Mouse (Mus musculus) naive thymus-derived CD4-positive, alpha-beta T cell, adult 2 months (primary cell): ENCODE measurements around the gene Myo1e.
A peak's percentile ranks its signal among the peaks of the same experiment; 100 is the strongest.

ENCODE experiments used
- DNase-seq: peaks from one replicate; pipeline ENCODE4 v3.0.0-alpha.2; 2011; ENCODE audit warnings: low read depth

Gene Myo1e

GRCm38 (mm10) chr9:70283151-70283550 is 76.0 kb downstream of the Myo1e start:
- DNase-seq, result no peak

DNA sequence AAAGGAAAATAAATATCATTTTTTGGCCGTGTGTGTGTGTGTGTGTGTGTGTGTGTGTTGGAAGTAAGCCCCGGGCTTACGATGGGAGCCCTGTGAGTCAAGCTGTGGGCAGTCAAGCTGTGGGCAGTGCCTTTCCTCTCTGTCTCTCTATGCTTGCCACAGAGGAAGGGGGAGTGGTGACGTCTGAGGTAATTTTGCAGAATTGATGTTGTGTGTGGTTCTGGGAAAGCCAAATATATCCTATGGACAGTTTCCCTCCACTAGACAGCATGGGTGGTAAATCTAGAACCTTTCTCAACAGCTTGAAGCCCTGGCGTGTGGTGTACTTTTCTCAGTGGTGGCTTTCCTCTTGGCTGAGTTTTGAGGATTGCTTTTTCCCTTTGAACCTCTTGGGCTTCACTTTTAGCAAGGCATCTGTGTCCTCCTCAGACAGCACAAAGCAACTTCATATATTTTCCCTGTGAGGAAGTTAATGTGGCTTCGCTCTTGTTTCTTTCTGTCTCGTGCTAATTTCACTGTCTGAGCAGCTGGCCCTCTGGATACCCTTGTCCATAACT is 77.5 kb downstream of the Myo1e start:
- DNase-seq, result no peak

GRCm38 (mm10) chr9:70290785-70291184 is 83.6 kb downstream of the Myo1e start:
- DNase-seq, result no peak

- no peak for DNase-seq
Observed at GRCm38 (mm10) chr9:70296916-70297315, 89.8 kb downstream of the Myo1e start.

DNA sequence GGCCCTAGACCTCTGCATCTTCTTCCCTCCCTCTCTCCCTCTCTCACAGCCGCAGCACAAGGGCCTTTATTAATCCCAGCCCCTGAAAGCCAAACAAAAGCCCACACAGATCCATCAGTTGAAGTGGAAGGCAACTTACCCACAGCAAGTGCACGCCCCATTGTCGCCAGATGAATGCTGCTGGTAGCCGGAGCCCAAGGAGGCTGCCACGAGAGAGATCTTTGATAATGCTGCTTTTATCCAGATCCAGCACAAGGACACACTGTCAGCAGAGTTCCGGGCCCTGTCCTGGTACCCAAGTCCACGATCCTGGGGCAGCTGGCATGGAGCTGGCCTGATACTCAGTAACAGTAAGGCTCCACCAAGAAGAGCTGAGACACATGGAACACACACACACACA is 91.1 kb downstream of the Myo1e start:
- DNase-seq, result no peak

GRCm38 (mm10) chr9:70300705-70301104 is 93.6 kb downstream of the Myo1e start:
- no peak for DNase-seq

DNA sequence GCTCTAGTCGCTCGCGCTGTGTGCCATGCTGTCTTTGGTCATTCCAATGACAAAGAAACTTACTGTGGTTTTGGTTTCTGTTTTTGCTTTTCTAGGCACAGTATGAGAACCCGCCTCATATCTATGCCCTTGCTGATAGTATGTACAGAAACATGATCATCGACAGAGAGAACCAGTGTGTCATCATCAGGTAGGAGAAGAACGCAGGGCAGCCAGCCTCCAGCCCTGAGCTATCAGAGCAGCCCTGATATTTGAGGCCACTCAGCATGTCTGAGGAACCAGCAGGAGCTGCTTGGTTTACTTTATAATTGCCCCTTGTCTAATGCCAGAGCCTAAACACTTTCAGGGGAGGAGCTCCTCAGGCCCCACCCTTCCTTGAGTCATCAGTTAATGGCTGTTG is 94.4 kb downstream of the Myo1e start:
- DNase-seq, result no peak

DNA sequence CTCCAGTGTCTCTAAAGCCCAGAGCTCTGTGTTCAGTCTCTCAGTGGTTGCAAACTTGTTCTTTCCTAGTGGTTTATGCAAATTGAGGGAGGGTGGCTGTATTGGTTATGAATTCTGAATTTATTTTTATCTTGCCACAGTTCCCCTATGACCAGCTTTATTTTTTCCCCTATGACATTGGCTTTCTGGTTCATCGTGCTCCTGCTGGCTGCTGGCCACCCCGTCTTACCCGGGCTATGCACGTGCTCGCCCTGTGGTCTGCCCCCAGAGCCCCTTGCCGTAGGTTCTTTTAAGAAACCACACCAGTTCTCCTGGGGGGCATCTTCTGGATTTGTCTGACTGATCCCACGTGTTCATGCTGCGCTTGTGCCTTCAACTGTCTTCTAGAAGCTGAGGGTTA is 97.8 kb downstream of the Myo1e start:
- DNase-seq, result no peak

GRCm38 (mm10) chr9:70310046-70310445 is 102.9 kb downstream of the Myo1e start:
- DNase-seq, result peak; percentile 48

DNA sequence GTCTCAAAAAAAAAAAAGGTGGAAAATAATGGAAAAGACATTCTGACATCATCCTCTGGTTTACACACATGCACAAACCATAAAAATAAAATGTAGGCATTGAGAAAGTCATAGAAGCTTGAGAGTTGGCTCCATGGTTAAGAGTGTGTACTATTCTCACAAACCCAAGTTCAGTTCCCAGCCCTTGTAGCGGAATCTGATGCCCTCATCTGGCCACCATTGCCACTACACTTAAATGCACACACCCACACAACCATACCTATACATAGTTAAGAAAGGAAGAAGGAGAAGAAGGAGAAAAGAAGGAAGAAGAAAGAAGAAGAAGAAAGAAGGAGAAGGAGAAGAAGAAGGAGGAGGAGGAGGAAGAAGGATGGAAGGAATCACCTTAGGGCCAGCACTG is 106.9 kb downstream of the Myo1e start:
- no peak for DNase-seq

GRCm38 (mm10) chr9:70315130-70315529 is 108.0 kb downstream of the Myo1e start:
- DNase-seq, result no peak

- DNase-seq, result no peak
Observed at GRCm38 (mm10) chr9:70318601-70319000, 111.5 kb downstream of the Myo1e start.

- no peak for DNase-seq
Observed at GRCm38 (mm10) chr9:70324336-70324735, 117.2 kb downstream of the Myo1e start.

DNA sequence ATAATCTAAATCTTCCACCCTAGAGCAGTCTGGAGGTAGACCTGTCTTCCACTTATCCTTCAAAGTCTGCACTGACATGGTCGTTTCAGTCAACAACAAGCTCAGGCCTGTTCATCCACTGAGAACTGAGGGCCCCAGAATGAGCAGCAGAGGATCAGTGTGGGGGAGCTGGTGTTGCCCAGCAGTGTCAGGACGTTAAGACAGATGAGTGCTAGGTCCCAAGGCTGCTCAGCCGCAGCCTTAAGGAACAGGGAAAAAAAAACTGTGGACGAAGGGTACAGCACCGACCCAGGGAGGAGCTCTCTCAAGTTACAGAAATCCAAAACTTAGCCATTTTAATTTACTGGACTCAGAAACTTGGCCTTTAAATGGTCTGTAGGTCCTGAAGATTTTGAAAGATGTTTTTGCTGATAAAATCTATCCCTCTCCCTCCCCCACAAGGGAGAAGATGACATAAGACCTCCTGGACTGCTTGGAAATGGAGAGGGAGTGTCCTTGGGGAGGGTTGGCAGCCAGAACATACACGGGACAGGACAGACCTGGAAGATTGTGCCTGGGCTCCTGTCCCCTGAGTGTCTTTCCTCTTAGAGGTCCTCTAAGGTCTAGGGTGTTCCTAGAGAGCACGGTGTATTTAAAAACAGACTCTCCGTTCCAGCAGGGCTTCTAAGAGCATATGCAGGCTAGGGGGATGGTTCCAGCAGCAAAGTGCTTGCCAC is 118.9 kb downstream of the Myo1e start:
- no peak for DNase-seq

DNA sequence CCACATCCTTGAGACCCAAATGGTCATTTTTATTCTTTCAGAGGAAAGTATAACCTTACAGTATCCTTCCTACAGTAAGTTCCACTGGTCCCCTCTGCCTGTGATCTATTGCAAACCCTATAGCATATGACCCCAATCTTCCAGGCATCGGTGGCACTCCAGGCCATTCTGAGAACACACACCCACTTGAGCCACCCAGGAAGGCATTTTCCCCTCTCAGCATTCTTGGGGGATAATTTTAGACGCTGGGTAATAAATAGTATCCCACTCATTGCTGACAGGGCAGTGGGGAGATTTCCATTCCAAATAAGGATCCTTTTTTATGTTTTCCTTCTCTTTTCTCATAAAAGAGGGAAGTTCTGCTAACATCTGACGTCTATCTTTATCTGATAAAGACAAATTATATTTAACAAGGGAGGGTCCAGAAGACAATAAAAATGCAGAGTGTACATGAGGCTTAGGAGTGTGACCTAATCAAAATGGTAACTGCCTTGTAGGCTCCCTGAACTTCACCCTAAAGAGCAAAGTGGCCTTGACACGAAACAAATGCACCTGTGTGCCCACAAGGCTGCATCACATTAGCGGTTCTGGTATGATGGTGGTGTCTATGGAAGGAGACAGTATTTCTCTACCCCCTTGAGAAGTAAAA is 121.2 kb downstream of the Myo1e start:
- no peak for DNase-seq

DNA sequence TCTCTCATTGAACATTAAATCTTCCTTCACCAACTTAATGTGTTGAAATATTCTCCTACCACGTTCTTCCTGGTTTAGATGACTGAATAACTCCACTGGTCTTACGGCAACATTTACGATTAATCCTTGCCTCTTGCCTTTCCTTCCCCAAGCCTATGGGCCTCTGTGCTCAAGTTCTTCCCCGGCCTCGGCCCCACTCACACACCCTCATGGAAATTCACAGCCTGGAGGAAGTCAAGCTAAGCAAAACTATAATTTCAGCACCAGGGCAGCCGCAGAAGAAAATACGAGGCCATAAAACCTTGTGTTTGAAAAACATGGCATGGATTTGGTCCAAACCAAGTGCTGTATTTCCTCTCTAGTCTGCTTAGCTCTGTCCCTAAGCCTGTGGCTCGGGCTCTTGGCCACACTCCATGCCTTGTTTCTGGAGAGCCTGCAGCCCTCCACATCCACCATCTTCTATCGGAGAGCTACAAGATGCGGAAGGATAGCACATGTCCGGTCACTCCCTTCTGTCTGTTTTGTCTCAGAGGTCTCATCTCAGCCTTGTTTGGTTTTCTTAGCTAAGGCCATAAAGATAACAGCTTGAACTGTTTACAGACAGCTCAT is 124.7 kb downstream of the Myo1e start:
- no peak for DNase-seq

DNA sequence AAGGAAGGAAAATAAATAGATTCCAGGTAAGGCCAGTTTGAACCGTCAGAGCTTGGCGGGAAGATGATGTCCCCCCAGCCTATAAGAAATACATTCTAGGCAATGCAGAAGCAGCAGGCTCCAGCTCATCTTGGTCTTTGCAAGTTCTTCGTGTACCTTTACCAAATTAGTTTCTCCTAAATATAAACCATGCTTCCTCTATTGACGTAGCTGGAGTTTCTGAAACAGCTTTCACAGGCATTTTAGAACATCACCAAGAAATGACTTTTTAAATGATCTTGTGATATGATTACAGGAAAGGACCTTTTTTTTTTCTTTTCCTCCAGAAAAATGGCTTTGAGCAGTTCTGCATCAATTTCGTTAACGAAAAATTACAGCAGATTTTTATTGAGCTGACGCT is 131.2 kb downstream of the Myo1e start:
- DNase-seq, result no peak

DNA sequence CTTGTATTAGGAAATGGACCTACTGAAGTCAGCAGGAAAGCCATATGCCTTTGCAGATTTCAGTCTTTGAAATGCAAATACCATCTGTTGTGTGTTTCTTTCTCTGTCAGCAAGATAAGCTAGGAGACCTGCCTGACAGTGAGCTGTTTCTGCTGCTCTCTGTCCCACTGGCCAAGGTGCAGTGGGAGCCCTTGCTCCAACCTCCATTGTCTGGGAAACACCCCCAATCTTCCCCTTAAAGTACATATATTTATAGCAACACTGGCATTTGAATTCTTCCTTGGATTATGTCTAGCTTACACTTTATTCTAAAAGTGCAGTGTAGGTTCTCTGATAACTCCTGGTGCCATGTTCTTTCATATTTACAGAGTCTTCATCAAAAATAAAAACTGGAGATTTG is 131.7 kb downstream of the Myo1e start:
- DNase-seq, result no peak

DNA sequence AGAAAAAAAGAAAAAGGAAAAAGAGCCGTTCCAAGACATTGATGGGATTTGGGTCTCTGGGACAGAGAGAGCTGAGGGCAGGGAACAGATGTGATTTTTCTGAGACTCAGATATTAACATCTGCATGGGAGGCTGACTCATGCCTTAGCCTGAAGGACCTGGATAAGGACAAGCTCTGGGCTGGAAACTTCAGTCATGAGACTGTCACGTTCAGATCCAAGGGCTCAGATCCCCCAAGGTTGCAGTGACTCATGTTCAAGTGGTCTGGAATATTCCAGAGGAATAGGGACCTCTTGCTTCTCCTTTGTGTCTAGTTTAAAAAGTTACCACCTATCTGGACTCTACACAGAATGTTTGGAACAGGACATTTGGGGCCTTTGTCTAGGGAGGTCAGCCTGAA is 142.1 kb downstream of the Myo1e start:
- no peak for DNase-seq

- DNase-seq, result no peak
Observed at GRCm38 (mm10) chr9:70351570-70352277, 144.6 kb downstream of the Myo1e start.

DNA sequence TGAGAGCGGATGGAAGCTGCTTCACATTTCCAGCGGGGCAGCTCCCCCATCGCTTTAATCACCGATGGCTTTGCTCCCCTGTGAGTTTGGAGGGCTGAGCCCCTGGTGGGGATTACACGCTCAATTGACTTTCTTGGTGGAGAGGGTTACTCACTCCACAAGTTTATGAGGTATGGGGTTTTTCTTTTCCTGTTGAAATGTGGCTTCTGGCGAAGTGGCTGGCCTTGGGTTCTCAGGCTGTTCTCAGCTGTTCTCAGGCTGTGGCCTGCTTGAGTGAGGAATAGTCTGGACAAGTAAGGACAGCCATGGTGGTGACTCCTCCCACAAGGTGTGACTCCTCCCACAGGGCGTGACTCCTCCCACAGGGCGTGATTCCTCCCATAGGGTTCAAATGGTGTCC is 149.1 kb downstream of the Myo1e start:
- no peak for DNase-seq

DNA sequence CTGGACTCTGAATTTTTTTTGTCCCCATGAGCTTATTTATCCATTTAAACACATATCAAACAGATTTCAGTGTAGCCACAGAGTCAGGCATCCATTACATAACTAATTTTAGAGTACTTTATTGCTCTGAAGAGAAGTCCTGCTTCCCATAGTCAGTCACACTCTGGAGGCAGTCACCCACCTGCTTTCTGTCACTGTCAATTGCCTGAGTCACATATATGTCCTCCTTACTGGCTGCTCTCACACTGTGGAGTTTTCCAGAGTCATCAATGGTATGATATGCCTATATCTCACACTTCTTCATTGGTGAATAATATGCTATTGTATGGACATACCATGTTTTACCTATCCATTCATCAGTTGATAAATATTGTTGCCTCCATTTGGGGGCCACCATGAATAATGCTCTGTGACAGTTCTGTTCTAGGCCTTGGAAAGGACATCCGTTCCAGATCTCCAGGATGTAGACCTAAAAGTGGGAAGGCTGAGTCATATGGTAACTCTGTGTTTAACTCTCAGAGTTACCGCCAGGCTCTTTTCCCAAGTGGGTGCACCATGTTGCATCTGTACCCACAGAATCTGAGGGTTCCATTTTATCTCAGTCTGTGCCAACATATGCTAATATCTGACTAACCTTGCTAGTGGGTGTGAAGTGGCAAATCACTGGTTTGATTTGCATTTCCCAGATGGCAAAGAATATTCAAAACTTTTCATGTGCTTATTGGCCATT is 152.4 kb downstream of the Myo1e start:
- DNase-seq, result no peak
